Mouse (Mus musculus) midbrain, embryonic 14.5 days (tissue): ENCODE measurements around the gene Rtn4. TPM values are rescaled to one million over a fixed set of nuclear protein-coding genes. Genes with fewer than 3 reads are reported as not detected.
A peak's percentile ranks its signal among the peaks of the same experiment; 100 is the strongest.
"Not testable (repeated sequence)": the region's sequence is repeated elsewhere in the genome, so short reads cannot be mapped to it uniquely, and the experiment has no call there.

ENCODE experiments used
- ATAC-seq: fragments of 200-750 bp; cut with Nextera tagmentation; 2 replicates; pipeline ENCODE4 v1.8.0; 2017; ENCODE audit warnings: moderate number of reproducible peaks, moderate library complexity; ENCODE audit not compliant: low FRiP score, low TSS enrichment
- DNase-seq: peaks from one replicate; pipeline ENCODE4 v3.0.0-alpha.2; 2015
- H3K27ac ChIP-seq: fragments of 300-500 bp; sonication (generic); replicated peaks from 2 replicates; pipeline ENCODE4 v1.5.1; 2014; ENCODE audit warnings: mild to moderate bottlenecking, low read depth, low read length, moderate library complexity
- H3K27me3 ChIP-seq: fragments of 300-500 bp; sonication (generic); 2 replicates; pipeline ENCODE4 v1.6.1; 2014; ENCODE audit warnings: low read length, control low read depth, mixed read lengths; ENCODE audit not compliant: control insufficient read depth, insufficient read depth
- H3K36me3 ChIP-seq: fragments of 300-500 bp; sonication (generic); 2 replicates; pipeline ENCODE4 v1.6.1; 2014; ENCODE audit warnings: low read length, control low read depth; ENCODE audit not compliant: control insufficient read depth, insufficient read depth
- H3K4me1 ChIP-seq: fragments of 300-500 bp; sonication (generic); 2 replicates; pipeline ENCODE4 v1.6.1; 2014; ENCODE audit warnings: mild to moderate bottlenecking, antibody characterized with exemption, low read length, control low read depth; ENCODE audit not compliant: control insufficient read depth, insufficient read depth
- H3K4me2 ChIP-seq: fragments of 300-500 bp; sonication (generic); 2 replicates; pipeline ENCODE4 v1.6.1; 2014; ENCODE audit warnings: mild to moderate bottlenecking, low read length, moderate library complexity
- H3K4me3 ChIP-seq: fragments of 300-500 bp; sonication (generic); replicated peaks from 2 replicates; pipeline ENCODE4 v1.5.1; 2014; ENCODE audit warnings: low read depth, low read length
- H3K9ac ChIP-seq: fragments of 300-500 bp; sonication (generic); replicated peaks from 2 replicates; pipeline ENCODE4 v1.6.1; 2014; ENCODE audit warnings: mild to moderate bottlenecking, low read length, moderate library complexity
- H3K9me3 ChIP-seq: fragments of 300-500 bp; sonication (generic); 2 replicates; pipeline ENCODE4 v1.6.1; 2016; ENCODE audit warnings: low read length, control low read depth, mixed read lengths; ENCODE audit not compliant: control insufficient read depth
- WGBS: fragments of 180-500 bp; shearing (Covaris S2); extraction: QIAGEN DNeasy Blood & Tissue Kit; methylation state at CpG from one replicate; pipeline ENCODE4 v1.1.7; 2014; 5-methylcytosine and 5-hydroxymethylcytosine counted together
- polyA plus RNA-seq: library from polyadenylated mRNA; unstranded; fragments of >200 nt; fragmentation: Nextera tagmentation; extraction: Ambion mirVana; gene quantifications from 2 replicates; pipeline ENCODE4 v1.2.1, GENCODE M21; 2014

Gene Rtn4
- 110 and 136 TPM in 2 replicates for polyA plus RNA-seq

DNA sequence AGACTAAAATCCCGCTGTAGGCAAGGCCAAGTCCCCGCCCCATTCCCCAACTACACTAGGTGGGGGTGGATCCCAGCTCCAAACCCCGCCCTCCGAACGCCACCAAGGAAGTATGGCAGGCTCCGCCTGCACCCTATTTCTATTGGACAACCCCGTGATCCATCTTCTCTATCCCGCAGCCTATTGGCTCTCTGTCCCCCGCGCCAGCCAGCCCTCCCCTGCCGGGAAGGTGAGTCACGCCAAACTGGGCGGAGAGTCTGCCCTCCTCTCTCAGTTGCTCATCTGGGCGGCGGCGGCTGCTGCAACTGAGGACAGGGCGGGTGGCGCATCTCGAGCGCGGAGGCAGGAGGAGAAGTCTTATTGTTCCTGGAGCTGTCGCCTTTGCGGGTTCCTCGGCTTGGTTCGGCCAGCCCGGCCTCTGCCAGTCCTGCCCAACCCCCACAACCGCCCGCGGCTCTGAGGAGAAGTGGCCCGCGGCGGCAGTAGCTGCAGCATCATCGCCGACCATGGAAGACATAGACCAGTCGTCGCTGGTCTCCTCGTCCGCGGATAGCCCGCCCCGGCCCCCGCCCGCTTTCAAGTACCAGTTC, at the start of gene Rtn4:
Gene Rtn4 (plus strand): TSS at position 265 of the 590 bp plus-strand sequence.
- peaks cover 5% of the 10 kb centered on the region; the same call in 1 of the 2 replicates for H3K36me3 ChIP-seq
- ATAC-seq (peak; percentile 97), DNase-seq (peak; percentile 97)
- peak within 1 kb of the TSS; percentile 99 for H3K9ac ChIP-seq
- peak within 1 kb of the TSS; percentile 73 for H3K4me2 ChIP-seq
- H3K9me3 ChIP-seq: no peaks in the 10 kb centered on the region
- H3K27me3 ChIP-seq: no peaks in the 10 kb centered on the region
- under 1% methylated on average over 43 of the region's 43 CpGs for WGBS
- peak within 1 kb of the TSS; percentile 98 for H3K4me3 ChIP-seq
- peak within 1 kb of the TSS; percentile 99 for H3K27ac ChIP-seq
- H3K4me1 ChIP-seq: peaks cover 13% of the 10 kb centered on the region

DNA sequence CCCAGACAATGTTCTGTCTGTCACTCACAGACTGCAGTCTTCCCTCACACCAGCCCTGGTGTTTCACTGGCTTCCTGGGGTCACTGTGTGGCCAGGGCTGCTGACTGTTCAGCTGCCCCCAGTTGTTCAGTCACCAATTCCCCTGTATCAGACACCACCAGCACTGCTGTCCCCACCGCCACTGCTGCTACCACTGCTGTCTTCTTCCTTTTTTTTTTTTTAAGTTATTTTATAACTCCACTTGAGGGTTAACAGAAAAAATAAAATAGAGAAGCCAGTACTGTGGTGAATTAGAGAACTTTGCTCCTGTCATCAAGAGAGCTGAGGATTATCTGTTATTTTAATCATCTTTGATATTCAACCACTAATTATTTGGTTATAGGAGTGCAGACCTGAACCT, 48.3 kb upstream of the Rtn4 start:
- no peaks in the 10 kb centered on the region for H3K4me1 ChIP-seq
- H3K27ac ChIP-seq: no peak overlapping the region
- H3K9me3 ChIP-seq: no peaks in the 10 kb centered on the region
- no peak for DNase-seq
- no peak overlapping the region for H3K4me3 ChIP-seq
- no peak for ATAC-seq
- H3K9ac ChIP-seq: no peak overlapping the region
- no peaks in the 10 kb centered on the region for H3K36me3 ChIP-seq
- WGBS: 96% methylated on average over 1 of the region's 1 CpGs
- H3K4me2 ChIP-seq: no peak overlapping the region
- H3K27me3 ChIP-seq: no peaks in the 10 kb centered on the region

DNA sequence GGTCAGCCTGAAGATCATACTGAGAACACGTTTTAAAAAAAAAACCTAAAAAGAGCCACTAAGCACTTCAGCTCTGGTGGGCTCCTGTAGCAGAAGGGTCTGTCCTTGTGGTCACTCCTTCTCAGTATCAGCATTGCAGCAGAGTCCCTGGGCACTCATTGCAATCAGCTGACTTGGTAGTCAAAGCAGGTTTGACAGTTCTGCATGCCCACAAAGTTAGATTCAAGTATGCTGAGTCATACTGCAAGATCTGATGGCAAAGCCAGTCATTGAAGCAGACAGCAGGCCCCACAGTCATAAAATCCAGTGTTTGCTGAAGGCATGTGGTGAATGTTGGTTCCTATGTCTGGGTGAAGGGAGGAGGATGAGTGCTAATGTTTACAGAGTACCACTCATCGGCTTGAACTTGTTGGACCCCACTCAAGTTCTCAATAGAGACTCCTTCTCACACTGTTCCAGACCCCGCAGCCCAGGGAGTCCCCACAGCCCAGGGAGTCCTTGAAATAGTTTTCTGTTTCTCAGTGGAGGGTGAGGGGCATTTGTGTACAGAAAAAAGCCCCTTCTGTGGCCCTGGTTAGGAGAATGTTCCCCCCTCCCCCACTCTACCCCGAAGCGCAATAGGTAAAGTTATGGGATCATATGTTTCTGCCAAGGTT, 47.2 kb upstream of the Rtn4 start:
- Histone ChIP-seq H3K36me3 (no peaks in the 10 kb centered on the region), H3K4me2 (no peak overlapping the region), H3K4me1 (no peaks in the 10 kb centered on the region), H3K27me3 (no peaks in the 10 kb centered on the region), H3K9me3 (no peaks in the 10 kb centered on the region), H3K4me3 (no peak overlapping the region), H3K9ac (no peak overlapping the region), H3K27ac (no peak overlapping the region)
- no peak for ATAC-seq
- WGBS: 85% methylated on average over 5 of the region's 5 CpGs
- no peak for DNase-seq

DNA sequence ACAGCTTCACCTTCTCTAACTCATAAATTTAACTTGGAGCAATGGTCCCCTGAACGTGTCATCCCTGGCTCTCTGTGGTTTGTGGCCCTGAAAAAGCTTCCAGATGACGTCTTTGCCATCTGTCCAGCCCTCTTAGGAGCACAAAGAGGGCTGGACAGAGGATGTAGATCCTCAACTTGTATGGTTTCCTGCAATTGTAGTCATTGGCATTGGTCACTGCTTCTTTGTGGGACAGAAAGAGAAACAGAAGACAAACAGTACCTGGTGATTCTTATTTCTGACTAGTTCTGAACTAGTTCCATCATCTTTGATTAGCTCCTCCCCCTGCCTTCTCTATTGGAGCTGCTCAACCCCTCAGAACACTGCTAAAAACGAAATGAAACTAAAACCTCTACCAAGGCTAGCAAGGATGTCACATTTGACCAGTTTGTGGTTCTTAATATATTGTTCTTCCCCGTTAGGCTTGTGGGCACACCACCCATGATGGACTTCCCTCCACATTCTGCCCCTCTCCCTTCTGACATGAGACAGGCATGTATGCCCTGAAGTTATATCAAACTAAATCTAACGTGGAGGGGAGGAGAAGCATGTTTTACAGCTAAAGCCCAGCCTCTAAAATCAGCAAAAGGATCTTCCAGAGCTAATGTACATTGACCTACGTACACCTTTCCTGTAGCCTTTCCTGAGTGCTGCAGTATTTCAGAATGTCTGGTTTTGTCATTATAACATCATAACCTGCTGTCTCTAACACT, 45.0 kb upstream of the Rtn4 start:
- Histone ChIP-seq H3K27ac (no peak overlapping the region), H3K4me3 (no peak overlapping the region), H3K9me3 (no peaks in the 10 kb centered on the region), H3K4me1 (no peaks in the 10 kb centered on the region), H3K9ac (no peak overlapping the region), H3K27me3 (no peaks in the 10 kb centered on the region), H3K4me2 (no peak overlapping the region), H3K36me3 (no peaks in the 10 kb centered on the region)
- no peak for ATAC-seq
- WGBS: 64% methylated on average over 6 of the region's 6 CpGs
- DNase-seq: no peak

DNA sequence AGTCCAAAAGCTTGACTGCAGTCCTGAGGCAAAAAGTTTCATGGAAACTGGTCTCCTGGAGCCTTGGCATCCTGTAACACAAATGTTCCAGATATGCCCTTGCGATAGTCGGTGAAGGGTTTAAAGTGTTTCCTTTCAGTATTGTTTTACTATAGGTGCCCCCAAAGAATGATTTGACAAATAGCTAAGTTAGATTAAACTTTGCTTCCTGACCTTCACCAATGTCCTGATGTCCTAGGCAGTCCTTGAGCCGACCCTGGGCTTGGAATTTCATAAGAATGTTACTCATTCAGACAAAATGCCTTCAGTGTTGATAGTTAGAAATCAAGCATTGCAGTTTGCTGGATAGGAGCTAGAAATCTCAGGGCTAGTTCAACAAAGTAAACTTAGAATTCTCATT, 37.4 kb upstream of the Rtn4 start:
- DNase-seq: not testable (repeated sequence)

DNA sequence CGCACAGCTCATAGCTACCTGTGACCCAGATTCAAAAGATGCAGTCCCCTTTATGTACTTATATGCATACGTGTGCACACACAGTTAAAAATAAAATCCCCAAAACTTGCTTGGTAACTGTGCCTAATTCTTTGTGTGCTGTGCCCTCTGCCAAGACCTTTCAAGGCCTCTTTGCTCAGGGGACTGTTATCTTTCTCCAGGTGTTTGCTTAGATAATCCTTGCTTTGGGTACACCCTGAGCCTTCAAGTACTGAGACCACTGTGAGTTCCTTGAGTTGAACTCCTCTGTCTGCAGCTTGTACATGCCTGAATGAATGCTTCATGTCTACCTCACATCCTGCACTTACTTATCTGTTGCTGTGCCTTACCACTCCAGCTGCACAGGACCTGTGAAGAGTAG, 32.0 kb upstream of the Rtn4 start:
- ATAC-seq: no peak
- 84% methylated on average over 2 of the region's 2 CpGs for WGBS
- no peak overlapping the region for H3K9ac ChIP-seq

More for the DNA sequence above, 37.4 kb upstream of the Rtn4 start:
- not testable (repeated sequence) for H3K4me1 ChIP-seq, ATAC-seq, H3K9ac ChIP-seq, H3K27ac ChIP-seq, H3K4me3 ChIP-seq, H3K27me3 ChIP-seq, H3K9me3 ChIP-seq, H3K4me2 ChIP-seq, H3K36me3 ChIP-seq
- 96% methylated on average over 3 of the region's 3 CpGs for WGBS

DNA sequence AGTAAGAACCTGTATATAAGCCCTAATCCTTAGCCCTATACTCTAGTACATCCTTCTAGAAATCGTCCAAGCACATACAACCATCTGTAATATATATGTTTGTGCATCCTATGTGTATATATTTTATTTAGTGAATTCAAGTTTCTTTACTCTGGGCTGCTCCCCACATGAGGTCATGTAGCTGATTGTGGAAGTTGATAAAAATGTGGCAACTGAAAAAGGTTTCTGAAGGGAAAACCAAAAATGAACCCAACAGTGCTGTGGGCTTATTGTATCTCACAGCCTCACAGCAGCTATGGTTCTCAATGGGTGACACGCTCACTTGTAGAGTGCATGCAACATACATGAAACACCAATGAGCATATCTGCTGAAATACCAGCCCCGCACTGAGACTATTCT, 25.1 kb upstream of the Rtn4 start:
- Histone ChIP-seq H3K4me2 (no peak overlapping the region), H3K9me3 (no peaks in the 10 kb centered on the region), H3K27me3 (no peaks in the 10 kb centered on the region), H3K27ac (no peak overlapping the region), H3K9ac (no peak overlapping the region), H3K36me3 (no peaks in the 10 kb centered on the region), H3K4me1 (no peaks in the 10 kb centered on the region), H3K4me3 (no peak overlapping the region)
- DNase-seq (no peak), ATAC-seq (no peak)
- WGBS: 91% methylated on average over 3 of the region's 3 CpGs

More for the DNA sequence above, 32.0 kb upstream of the Rtn4 start:
- DNase-seq: no peak
- no peaks in the 10 kb centered on the region for H3K27me3 ChIP-seq
- H3K4me2 ChIP-seq: no peak overlapping the region
- H3K9me3 ChIP-seq: no peaks in the 10 kb centered on the region
- H3K27ac ChIP-seq: no peak overlapping the region
- no peaks in the 10 kb centered on the region for H3K36me3 ChIP-seq
- H3K4me1 ChIP-seq: no peaks in the 10 kb centered on the region
- H3K4me3 ChIP-seq: no peak overlapping the region

DNA sequence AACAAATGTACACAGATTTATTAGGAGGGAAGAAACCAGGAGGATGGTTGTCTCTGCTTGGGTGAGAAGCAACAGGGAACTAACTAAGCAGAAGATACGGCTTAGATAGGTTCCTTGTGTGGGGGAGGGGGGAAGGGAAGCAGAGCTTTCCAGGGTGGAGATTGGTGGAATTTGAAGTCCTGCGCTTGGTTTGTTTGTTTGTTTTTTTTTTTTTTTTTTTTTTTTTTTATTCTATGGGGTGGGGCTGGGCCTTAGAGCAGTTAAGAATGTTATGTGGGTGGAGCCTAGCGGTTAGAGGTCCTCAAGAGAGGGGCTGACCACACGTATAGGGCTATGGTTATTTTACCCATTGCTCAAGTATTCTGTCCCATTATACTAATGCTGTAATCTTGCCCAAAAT, 23.0 kb upstream of the Rtn4 start:
- no peak overlapping the region for H3K27ac ChIP-seq
- no peak overlapping the region for H3K9ac ChIP-seq
- ATAC-seq (no peak), DNase-seq (no peak)
- no peaks in the 10 kb centered on the region for H3K36me3 ChIP-seq
- 84% methylated on average over 4 of the region's 4 CpGs for WGBS
- H3K4me3 ChIP-seq: no peak overlapping the region
- no peaks in the 10 kb centered on the region for H3K27me3 ChIP-seq
- H3K9me3 ChIP-seq: no peaks in the 10 kb centered on the region
- no peaks in the 10 kb centered on the region for H3K4me1 ChIP-seq
- H3K4me2 ChIP-seq: no peak overlapping the region
